Mouse (Mus musculus) CD8-positive naive resting alpha-beta T cell, adult 2 months (primary cell): ENCODE data around the gene Prmt1.

Source experiments
- DNase-seq, 2 experiments: peaks; one replicate each; pipeline ENCODE4 v3.0.0; 2022; ENCODE audit warnings: low read depth in 2 of 2, low spot score in 2 of 2

Gene Prmt1

DNA sequence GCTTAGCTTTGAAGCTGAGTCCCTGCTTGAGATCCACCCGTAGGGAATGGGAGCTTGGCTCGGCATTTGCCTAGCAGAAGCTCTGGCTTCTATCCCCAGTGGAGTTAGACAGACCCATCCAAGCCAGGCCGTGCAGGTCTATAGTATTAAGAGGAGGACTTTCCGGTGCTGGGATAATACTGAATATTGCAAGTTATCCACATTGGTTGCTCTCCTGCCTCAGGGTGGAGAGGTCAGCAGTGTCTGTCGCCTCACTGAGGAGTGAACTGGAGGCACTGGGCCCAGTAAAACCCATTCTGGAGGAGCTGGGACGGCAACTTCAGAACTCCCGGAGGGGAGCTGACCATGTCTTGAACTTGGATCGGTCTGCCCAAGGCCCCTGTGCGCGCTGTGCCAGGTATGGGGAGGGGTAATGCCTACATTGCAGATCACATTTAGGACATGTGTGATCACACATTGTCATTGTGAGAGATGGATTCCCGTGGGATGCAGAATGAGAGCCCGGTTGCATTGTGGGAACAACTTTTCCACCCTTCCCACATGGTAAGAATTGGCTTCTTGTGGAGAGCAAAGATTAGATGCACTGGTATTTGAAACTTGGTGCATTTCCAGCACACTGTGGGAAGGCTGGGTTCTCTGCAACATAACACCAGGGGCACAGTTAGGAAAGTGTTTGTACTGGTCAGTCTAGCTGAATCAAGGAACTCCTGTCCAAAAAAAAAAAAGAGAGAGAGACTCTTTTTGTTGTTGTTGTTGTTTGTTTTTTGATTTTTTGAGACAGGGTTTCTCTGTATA is 32.1 kb downstream of the Prmt1 start:
- no peak for DNase-seq

DNA sequence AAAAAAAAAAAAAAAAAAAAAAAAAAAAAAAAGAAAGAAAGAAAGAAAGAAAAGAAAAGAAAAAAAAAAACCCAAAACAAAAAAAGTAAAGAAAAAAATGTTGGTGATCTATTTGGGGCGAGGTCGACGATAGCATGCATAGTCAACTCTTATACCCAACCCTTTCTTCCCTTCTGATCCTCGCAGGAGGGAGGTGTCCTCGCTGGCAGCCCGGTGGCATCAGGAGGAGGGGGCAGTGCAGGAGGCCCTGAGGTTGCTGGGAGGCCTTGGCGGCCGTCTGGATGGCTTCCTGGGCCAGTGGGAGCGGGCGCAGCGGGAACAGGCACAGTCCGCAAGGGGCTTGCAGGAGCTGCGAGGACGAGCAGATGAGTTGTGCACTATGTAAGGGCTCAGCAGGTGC is 32.8 kb downstream of the Prmt1 start:
- no peak for DNase-seq

DNA sequence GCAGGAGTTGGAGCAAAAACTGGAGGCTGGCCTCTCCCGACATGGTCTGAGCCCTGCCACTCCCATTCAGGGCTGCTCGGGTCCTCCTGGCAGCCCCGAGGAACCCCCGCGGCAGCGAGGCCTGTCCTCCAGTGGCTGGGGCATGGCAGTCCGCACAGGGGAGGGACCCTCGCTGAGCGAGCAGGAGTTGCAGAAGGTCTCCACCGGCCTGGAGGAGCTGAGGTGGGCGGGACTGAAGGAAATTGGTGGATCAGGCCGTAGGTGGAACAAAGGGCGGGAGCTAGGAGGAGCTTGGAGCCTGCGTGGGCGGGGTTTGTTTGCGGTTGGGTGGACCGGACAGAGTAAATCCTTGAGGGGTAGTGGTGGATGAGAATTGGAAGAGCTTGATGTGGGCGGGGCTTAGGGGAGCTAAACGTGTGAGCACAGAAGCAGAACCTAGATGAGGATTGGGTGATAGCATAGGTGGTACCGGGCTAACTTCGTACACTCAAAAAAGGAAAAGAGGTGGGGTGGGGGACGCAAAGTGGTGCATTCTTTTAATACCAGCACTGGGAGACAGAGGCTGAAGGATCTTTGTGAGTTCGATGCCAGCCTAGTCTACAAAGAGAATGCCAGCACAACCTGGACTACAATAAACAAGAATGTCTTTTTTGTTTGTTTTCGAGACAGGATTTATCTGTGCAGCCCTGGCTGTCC is 33.6 kb downstream of the Prmt1 start:
- DNase-seq: no peak

- DNase-seq: no peak
Observed at GRCm38 (mm10) chr7:44951960-44952359, 34.4 kb downstream of the Prmt1 start.

- DNase-seq: no peak
Observed at GRCm38 (mm10) chr7:44949922-44950321, 36.4 kb downstream of the Prmt1 start.

DNA sequence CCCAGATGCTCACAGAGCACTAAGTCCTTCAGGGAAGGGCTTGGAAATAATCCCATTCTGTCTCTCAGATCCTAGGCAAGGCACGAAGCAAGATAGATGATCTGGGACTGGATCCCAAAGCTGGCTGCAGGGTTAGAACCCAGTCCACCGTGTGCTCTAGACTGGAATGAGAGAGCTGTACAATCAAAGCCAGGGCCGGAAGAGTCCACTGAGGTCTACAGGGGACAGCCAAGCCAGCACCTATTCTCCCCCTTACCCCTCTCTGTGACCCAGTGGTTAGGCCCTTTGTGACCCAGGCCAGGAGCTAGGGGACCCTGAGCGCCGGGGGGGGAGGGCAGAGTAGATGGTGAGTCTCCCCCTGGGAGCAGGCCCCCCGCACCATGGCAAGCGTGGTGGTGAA is 43.5 kb downstream of the Prmt1 start, which contains the start of gene Tsks:
Gene Tsks (plus strand): TSS at position 301 of the 400 bp plus-strand sequence.
- no peak for DNase-seq

DNA sequence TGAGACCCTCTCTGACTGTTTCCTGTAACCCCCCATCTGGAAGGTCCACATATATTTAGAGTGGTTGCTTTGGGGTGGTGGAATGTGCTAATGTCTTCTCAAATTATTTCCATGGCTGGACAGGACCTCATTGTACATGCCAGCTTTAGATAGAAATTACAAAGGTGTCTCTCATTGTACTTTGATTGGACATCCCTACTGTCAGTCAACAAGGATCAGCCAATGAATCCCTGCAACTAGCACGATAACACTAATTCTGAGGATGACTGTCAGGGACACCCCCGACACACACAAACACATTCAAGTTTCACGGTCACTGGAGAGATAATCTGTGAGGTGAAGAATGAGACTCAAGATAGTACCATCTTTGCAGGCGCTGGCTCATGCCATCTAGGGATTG is 47.7 kb downstream of the Prmt1 start:
- no peak for DNase-seq

- peak; percentile 99 for DNase-seq
Observed at GRCm38 (mm10) chr7:44929204-44930151, 56.9 kb downstream of the Prmt1 start, which contains the start of gene Ap2a1. Gene Ap2a1 (minus strand): TSS chr7:44929496.

GRCm38 (mm10) chr7:44928570-44928969 is 57.8 kb downstream of the Prmt1 start:
- DNase-seq: no peak
